Mouse (Mus musculus) brain, embryonic 14.5 days (tissue): ENCODE data around the gene Chaf1a. TPM values are rescaled to one million over a fixed set of nuclear protein-coding genes. Genes with fewer than 3 reads are reported as not detected.

Source experiments
- DNase-seq: peaks from one replicate; pipeline ENCODE4 v3.0.0-alpha.2; 2011; ENCODE audit warnings: low read depth
- CTCF ChIP-seq: fragments of 200-500 bp; IDR thresholded peaks from 2 replicates; pipeline ENCODE4 v1.5.1; 2012; ENCODE audit warnings: inconsistent platforms, mild to moderate bottlenecking, moderate library complexity, borderline replicate concordance; ENCODE audit not compliant: insufficient read depth, insufficient read length; ENCODE audit errors: extremely low read depth
- POLR2A ChIP-seq: fragments of 200-500 bp; IDR thresholded peaks from 2 replicates; pipeline ENCODE4 v1.6.1; 2012; ENCODE audit warnings: mild to moderate bottlenecking, inconsistent platforms, borderline replicate concordance; ENCODE audit not compliant: poor library complexity, insufficient read depth, insufficient read length, severe bottlenecking; ENCODE audit errors: extremely low read depth
- polyA plus RNA-seq: library from polyadenylated mRNA; depleted of rRNA; stranded (reverse); fragments of >200 nt; gene quantifications from 2 replicates; pipeline ENCODE4 v1.2.3, GENCODE M21; 2012

The Chaf1a gene
- polyA plus RNA-seq, 1 experiment: 9.7 TPM

DNA sequence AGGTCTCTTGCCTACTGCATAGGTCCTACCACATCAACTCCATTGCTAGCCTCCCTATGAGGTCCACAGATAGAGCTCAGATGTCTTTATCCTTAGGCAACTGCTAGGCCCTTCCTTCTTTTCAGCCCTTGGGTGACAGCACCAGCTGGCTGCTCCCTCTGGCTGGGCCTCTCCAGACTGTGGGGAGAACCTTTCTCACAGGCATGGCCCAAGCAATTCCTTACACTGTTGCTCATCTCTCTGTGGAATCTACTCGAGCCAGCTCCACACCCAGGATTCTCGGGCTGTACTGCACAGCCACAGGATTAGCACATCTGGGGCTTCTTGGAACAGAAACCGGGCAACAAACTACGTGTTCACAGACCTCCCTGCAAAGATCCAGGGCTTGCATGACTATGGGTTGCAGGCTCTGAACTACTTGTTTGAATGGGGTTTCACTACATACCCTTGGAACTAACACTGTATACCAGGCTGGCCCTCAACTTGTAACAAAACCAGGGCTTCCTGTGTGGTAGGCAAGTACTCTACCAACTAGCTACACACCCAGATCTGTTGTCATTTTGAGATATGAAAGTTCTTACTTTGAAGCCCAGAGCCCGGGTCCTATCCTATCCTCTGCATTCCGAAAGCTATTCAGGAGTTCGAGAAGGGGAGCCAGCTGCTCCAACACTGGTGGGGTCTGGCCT, 6.1 kb upstream of the Chaf1a start:
- no peak for TF ChIP-seq POLR2A
- TF ChIP-seq CTCF: no peak
- DNase-seq: no peak

DNA sequence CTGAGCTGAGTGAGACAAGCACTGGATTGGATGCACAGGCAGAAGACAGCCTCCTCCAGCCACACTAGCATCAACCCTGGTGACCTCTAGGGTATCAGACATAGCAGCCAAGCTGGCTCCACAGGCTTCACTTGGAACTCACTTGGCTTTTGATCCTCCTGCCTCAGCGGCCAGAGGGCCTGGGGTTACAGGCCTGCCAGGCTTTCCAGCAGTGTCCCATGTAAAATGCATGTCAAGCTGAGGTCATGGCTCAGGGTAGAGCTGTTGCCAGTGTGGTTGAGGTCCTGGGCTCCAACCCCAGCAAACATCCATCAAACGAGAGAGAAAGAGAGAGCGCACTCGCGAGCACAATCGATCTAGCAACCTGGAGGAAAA, 5.5 kb upstream of the Chaf1a start:
- no peak for DNase-seq
- no peak for TF ChIP-seq CTCF
- no peak for TF ChIP-seq POLR2A

DNA sequence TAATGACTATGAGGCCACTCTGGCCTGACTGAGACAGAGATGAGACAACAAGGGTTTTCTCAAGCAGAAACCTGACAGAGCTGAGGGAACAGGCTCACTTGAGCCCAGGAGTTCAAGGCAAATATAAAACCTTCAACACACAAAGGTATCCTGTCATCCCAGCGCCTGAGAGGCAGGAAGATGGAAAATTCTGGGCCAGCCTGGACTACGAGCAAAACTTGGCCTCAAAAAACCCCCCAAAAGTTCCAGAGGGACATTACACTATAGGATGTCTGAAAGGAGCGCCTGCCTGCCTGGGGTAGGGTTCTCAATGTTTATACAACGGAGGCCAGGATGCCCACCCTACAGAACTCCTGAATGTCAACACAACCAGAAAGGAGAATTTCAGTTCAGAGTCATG, 5.0 kb upstream of the Chaf1a start:
- no peak for DNase-seq
- TF ChIP-seq CTCF (no peak), POLR2A (no peak)

DNA sequence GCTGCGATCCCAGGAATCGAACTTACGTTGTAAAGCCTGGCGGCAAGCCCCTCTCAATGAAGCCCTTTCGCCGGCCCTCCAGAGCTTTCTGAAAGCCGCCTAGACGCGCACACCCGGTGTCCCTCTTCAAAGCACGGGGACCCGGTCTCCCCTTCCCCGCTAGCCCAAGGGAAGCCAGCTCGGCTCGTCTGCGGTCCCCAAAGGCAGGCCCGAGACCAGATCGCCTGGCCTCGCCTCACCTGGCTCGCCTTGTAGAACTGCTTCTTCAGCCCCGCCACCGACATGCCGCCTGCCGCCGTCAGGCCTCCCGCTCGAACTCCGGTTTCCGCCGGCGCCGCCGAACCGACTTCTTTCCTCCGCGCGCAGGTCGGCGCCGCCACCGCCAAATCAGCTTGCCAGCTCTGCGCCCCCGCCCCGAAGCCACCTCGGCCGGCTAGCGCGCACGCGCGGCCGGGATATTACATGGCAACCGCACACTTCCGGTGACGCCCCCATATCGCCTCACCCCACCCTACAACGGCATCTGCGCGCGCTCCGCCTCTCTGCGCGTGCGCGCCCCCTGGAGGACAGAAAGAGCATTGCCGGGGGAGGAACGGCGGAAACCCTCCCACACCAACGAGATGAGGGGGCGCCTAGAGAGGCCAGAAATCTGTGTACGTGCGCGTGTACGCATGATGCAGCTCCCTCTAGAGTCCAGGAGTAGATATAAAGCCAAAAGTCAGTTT, 3.9 kb upstream of the Chaf1a start, which contains the start of gene Sh3gl1:
Sh3gl1 (minus strand) TSS at position 460 of the 725 bp plus-strand sequence.
- peak; percentile 99 for DNase-seq
- peak; percentile 100 for TF ChIP-seq CTCF
- TF ChIP-seq POLR2A: peak; percentile 86

DNA sequence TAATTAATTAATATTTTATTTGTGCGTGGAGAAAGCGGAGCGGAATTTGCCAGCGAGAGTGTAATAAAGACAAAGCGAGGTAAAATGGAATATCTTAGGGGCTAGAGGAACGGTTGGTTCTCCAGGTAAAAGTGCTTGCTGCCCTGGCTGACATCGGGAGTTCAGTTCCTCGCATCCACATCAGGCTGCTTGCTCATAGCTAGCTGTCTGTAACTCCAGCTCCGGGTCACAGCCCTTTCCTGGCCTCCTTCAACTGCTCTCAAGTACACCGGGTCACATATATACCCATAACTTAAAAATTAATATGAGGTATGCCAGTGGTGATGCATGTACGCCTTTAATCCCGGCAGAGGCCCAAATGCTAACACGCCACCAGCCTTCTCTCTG, 3.3 kb upstream of the Chaf1a start:
- TF ChIP-seq CTCF: no peak
- TF ChIP-seq POLR2A: no peak
- DNase-seq: no peak

DNA sequence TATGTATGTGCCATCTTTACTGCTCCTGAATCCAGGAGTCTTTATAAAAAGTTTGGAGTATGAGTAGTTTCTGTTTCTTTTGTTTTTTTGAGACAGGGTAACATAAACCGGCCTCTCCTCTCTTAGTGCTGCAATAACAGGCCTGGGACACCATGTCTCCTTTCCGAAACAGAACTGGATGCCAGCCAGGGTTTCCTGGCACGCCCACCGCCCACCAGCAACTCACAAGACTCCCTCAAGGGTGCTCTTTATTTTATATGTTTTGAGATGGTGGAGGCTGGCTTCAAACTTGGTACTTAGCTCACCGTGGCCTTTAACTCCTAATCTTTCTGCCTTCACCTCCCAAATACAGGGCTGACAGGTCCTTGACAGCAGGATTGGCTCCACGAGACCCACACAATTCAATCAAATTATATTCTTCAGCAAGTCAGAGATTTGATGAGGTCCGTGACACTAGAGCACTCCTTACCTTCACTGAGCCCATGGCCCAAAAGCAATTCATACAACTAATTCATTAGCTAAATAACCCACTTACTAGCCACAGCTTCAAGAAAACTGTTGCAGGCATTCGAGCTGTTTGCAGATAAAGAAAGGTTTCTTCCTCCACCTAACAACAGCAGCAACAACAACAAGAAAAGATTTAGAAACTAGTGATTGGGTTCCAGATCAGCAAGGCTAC, 1.5 kb upstream of the Chaf1a start:
- TF ChIP-seq CTCF (no peak), POLR2A (no peak)

DNA sequence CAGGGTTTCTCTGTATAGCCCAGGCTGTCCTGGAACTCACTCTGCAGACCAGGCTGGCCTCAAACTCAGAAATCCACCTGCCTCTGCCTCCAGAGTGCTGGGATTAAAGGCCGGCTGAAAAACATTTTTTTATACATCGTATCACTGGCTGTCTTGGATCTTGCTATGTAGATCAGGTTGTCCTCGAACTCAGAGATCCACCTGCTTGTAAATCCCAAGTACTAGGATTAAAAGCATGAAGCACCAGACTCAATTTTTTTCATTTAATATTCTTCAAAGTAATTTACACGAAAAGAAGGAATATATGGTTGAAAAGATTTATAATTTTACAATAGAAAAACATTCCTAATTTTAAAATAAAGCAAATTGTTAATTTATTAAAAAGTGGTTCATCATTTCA, 894 bp upstream of the Chaf1a start:
- DNase-seq: no peak
- TF ChIP-seq POLR2A (no peak), CTCF (no peak)

More for the DNA sequence above, 1.5 kb upstream of the Chaf1a start:
- DNase-seq: no peak

DNA sequence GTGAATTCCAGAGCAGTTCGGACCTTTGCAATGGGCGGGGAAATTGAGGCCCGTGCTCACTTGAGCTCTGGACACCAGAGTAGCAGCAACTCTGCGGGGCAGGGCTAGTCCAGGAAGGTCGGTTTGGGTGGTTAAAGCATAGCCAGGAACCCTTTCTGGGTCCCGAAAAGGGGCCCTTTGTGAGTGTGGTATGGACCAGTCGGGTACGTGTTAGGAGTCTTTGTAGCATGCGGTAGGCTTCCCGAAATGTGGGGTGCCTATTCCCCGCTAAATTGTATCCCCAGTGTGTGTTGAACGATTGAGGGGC, 571 bp downstream of the Chaf1a start:
- no peak for DNase-seq

DNA sequence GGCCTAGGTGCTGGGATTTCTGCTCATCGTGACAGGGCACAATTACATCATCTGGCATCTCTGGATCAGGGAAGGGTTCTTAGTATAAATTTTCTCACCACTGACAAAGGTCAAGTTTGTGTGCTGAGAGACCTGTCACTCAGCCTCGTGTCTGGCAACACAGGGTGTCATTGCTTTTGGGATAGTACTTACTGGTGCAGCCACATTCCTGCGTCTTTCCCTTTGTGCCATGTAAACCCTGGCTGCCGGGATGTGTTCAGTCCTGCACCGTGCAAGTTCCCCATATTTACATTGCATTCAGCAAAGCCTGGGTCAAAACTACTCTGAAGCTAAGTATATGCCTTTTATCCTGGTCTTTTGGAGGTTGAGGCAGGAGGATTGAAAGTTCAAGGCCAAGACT, 11.1 kb downstream of the Chaf1a start:
- DNase-seq: no peak
- no peak for TF ChIP-seq POLR2A
- TF ChIP-seq CTCF: no peak

More for the DNA sequence above, 571 bp downstream of the Chaf1a start:
- TF ChIP-seq CTCF: no peak
- no peak for TF ChIP-seq POLR2A

DNA sequence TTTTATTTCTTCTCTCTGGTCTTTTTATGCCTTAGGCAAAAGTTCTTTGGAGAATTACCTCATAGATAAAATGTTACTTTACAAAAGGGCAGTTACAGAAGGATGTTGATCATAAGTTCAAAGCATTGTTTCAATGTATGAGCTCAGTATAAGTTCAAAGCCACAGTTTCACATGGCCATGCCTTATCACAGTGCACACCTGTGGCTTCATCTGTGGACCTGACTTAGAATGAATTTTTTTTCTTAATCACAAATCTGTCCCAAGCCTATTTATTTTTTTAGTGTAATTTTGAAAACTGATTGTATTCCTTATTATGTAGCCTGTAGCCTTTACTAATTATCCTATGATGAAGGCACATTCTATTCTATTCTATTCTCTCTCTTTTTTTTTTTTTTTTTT, 14.7 kb downstream of the Chaf1a start:
- DNase-seq: no peak
- no peak for TF ChIP-seq CTCF
- no peak for TF ChIP-seq POLR2A

DNA sequence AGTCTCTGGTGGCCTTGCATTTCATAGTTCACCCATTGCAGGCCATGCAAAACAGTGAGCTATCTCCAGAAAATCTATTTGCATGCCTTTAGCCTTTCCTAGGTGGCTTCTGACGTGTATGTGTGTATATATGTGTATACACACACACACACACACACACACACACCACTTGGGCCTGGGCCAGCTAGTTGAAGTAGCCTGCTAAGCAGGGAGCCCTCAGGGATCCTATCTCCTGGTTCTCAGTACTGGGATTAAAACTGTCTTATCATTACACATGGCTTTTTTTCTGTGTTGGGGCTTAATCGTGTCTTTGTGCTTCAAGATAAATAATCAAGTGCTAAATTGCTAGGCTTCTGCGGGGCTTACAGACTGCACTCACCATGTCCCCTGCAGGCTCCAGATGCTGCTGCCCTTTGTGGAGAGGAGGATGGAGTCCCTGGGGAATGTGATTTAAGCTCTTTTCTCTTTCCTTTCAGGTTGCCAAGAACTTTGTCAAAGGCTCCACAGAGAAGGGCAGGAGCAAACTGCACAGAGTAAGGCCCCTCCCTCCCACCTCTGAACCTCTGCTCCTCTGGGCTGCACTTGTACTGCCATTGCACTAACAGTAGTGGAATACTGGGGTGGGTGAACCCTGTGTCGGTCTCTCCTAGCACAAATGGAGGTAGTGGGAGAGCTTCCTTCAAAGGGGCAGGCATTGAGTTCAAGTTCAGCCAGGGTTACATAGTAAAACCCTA, 15.9 kb downstream of the Chaf1a start:
- peak; percentile 67 for DNase-seq
- TF ChIP-seq CTCF: no peak

DNA sequence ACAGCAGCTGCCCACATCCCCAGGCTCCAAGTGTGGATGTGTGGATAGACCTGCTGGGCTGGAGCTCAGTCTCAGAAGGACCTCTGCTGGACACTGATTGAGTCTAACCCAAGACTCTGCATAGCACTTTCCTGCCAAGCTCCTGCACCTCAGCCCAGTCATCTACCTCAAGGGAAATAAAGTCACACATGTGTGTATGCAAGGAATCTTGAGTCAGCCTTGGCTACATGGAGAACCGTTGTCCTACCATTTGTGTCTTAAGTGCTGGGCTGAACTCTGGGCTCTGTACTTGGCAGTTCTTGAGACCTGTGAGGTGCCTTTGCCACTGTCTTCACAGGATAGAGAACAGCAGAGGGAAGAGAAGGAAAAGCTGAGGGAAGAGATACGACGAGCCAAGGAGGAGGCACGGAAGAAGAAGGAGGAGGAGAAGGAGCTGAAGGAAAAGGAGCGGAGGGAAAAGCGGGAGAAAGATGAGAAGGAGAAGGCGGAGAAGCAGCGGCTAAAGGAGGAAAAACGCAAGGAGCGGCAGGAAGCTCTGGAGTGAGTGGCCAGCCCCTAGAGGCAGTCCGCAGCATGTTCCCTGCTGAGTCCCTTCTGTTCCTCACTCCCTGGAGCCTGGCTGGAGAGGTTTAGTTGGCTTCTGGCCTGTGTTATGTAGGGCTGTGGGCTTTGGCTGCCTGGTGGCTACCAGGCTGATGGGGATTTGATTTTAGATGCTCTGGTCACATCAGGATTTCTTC, 17.3 kb downstream of the Chaf1a start:
- DNase-seq: no peak
- TF ChIP-seq CTCF (no peak), POLR2A (no peak)
